Mouse (Mus musculus): ENCODE results near the gene Rftn2. TPM values are rescaled to one million over a fixed set of nuclear protein-coding genes. Genes with fewer than 3 reads are reported as not detected.

The Rftn2 gene
- total and polyA plus RNA-seq, 2 experiments from 2014 or later, result 10.4 to 11.4 TPM

DNA sequence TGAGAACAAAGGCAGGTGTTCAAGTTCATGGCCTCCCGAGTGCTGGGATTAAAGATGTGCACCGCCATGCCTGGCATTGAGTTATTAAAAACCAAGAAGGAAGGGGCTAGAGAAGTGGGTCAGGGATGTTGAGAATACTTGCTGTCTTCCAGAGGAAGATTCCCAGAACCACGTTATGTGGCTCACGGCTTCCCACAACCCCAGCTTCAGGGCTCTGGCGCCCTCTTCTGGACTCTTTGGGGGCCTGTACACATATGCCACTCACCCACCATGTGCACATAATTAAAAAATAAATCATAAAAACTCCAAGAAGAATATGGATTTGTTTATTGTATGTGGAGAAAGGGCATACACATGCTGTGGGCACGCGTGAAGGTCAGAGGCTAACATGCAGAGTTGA is 64.7 kb downstream of the Rftn2 start:
- no peaks in the 10 kb centered on the region for H3K9me3 ChIP-seq (ENCODE audit: low read length)
- no peak overlapping the region for H3K4me2 ChIP-seq (ENCODE audit: low read depth, low read length, poor library complexity, severe bottlenecking)
- H3K27me3 ChIP-seq (ENCODE audit: insufficient read depth, low read length), result no peaks in the 10 kb centered on the region
- 66% methylated on average over 7 of the region's 7 CpGs for WGBS
- ATAC-seq (ENCODE audit: low FRiP score), result no peak
- H3K27ac ChIP-seq (ENCODE audit: low read depth, low read length), result no peak overlapping the region
- no peak overlapping the region for H3K4me3 ChIP-seq (ENCODE audit: low read depth, low read length)
- TF ChIP-seq CTCF (IDR thresholded peaks at IDR 0.05), result peak; percentile 44
- 0 out of 2 replicates have a peak, but pooled peaks cover 5% of the 10 kb centered on the region for H3K36me3 ChIP-seq (ENCODE audit: insufficient read depth, low read length)
- peak; percentile 26 for DNase-seq (ENCODE audit: low spot score)
- H3K4me1 ChIP-seq (ENCODE audit: insufficient read depth, low read length), result no peaks in the 10 kb centered on the region
- no peak overlapping the region for H3K9ac ChIP-seq (replicated peaks; ENCODE audit: low read length, poor library complexity, severe bottlenecking)

DNA sequence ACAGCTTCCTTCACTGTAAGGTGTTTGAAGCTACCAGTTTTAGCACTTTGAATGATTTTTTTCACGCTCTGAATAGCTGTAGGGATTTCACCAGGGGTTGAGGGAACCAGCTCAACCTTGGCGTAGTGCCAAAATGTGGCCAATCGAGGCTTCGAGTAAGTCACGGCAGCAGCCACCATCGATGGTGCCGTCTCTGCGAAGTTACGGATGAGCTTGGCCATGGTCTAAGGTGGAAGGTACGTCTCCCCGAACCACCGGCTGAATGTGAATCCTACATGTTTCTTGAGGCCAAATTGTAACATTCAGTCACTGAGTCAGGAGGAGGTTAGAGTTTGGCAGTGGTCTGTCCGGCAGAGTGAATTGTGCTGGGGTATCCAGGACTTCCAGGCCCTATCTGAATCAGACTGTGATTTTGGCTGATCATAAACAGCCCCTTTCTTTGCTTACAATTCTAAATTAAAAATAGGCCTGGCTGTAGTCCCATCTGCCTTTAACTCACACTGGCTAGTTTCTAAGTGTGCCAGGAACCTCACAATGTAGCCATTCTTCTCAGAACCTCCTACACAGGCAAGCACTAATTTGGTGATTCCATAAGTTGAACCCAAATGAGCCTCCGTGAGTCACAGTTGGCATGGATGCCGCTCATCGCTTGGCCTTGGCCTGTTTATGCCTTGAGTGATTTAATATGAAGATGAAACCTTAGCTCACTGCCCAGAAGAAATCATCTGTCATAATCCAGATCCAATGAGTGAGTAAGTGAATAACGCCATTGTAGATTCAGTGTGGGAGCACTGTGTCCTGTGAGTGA is 65.5 kb downstream of the Rftn2 start:
- Histone ChIP-seq H3K27ac (ENCODE audit: low read depth, low read length) (no peak overlapping the region), H3K9me3 (ENCODE audit: low read length) (no peaks in the 10 kb centered on the region), H3K4me2 (ENCODE audit: low read depth, low read length, poor library complexity, severe bottlenecking) (no peak overlapping the region), H3K9ac (replicated peaks; ENCODE audit: low read length, poor library complexity, severe bottlenecking) (no peak overlapping the region), H3K4me1 (ENCODE audit: insufficient read depth, low read length) (no peaks in the 10 kb centered on the region), H3K36me3 (ENCODE audit: insufficient read depth, low read length) (peaks cover 12% of the 10 kb centered on the region; the same call in 1 of the 2 replicates), H3K4me3 (ENCODE audit: low read depth, low read length) (no peak overlapping the region), H3K27me3 (ENCODE audit: insufficient read depth, low read length) (no peaks in the 10 kb centered on the region)
- 82% methylated on average over 17 of the region's 17 CpGs for WGBS
- ATAC-seq (ENCODE audit: low FRiP score) (peak; percentile 54; the same call in 1 of the 2 replicates), DNase-seq (ENCODE audit: low spot score) (peak; percentile 76)
- TF ChIP-seq CTCF (IDR thresholded peaks at IDR 0.05), result no peak

GRCm38 (mm10) chr1:55160218-55160617 is 66.4 kb downstream of the Rftn2 start:
- H3K4me1 ChIP-seq (ENCODE audit: insufficient read depth, low read length), result no peaks in the 10 kb centered on the region
- DNase-seq (ENCODE audit: low spot score) (no peak), ATAC-seq (ENCODE audit: low FRiP score) (no peak)
- no peak overlapping the region for H3K4me3 ChIP-seq (ENCODE audit: low read depth, low read length)
- 91% methylated on average over 3 of the region's 3 CpGs for whole genome bisulfite sequencing
- no peak overlapping the region for H3K27ac ChIP-seq (ENCODE audit: low read depth, low read length)
- H3K4me2 ChIP-seq (ENCODE audit: low read depth, low read length, poor library complexity, severe bottlenecking), result no peak overlapping the region
- H3K27me3 ChIP-seq (ENCODE audit: insufficient read depth, low read length), result no peaks in the 10 kb centered on the region
- H3K9ac ChIP-seq (replicated peaks; ENCODE audit: low read length, poor library complexity, severe bottlenecking), result no peak overlapping the region
- H3K36me3 ChIP-seq (ENCODE audit: insufficient read depth, low read length), result peaks cover 12% of the 10 kb centered on the region
- TF ChIP-seq CTCF (IDR thresholded peaks at IDR 0.05), result no peak
- H3K9me3 ChIP-seq (ENCODE audit: low read length), result no peaks in the 10 kb centered on the region

- 94% methylated on average over 8 of the region's 8 CpGs for WGBS
- no peak overlapping the region for H3K9ac ChIP-seq (replicated peaks; ENCODE audit: low read length, poor library complexity, severe bottlenecking)
- H3K4me3 ChIP-seq (ENCODE audit: low read depth, low read length), result no peak overlapping the region
- DNase-seq (ENCODE audit: low spot score), result no peak
- H3K27ac ChIP-seq (ENCODE audit: low read depth, low read length), result no peak overlapping the region
- H3K27me3 ChIP-seq (ENCODE audit: insufficient read depth, low read length), result no peaks in the 10 kb centered on the region
- ATAC-seq (ENCODE audit: low FRiP score), result no peak
- no peaks in the 10 kb centered on the region for H3K4me1 ChIP-seq (ENCODE audit: insufficient read depth, low read length)
- H3K9me3 ChIP-seq (ENCODE audit: low read length), result no peaks in the 10 kb centered on the region
- no peak for TF ChIP-seq CTCF (IDR thresholded peaks at IDR 0.05)
- no peak overlapping the region for H3K4me2 ChIP-seq (ENCODE audit: low read depth, low read length, poor library complexity, severe bottlenecking)
- H3K36me3 ChIP-seq (ENCODE audit: insufficient read depth, low read length), result peaks cover 12% of the 10 kb centered on the region
Measured at GRCm38 (mm10) chr1:55158821-55159220, 67.8 kb downstream of the Rftn2 start.

GRCm38 (mm10) chr1:55158211-55158610 is 68.4 kb downstream of the Rftn2 start:
- WGBS, result 90% methylated on average over 3 of the region's 3 CpGs
- Histone ChIP-seq H3K9me3 (ENCODE audit: low read length) (no peaks in the 10 kb centered on the region), H3K4me2 (ENCODE audit: low read depth, low read length, poor library complexity, severe bottlenecking) (no peak overlapping the region), H3K9ac (replicated peaks; ENCODE audit: low read length, poor library complexity, severe bottlenecking) (no peak overlapping the region), H3K4me3 (ENCODE audit: low read depth, low read length) (no peak overlapping the region), H3K27ac (ENCODE audit: low read depth, low read length) (no peak overlapping the region), H3K27me3 (ENCODE audit: insufficient read depth, low read length) (no peaks in the 10 kb centered on the region), H3K4me1 (ENCODE audit: insufficient read depth, low read length) (no peaks in the 10 kb centered on the region), H3K36me3 (ENCODE audit: insufficient read depth, low read length) (peaks cover 12% of the 10 kb centered on the region)
- DNase-seq (ENCODE audit: low spot score), result no peak
- no peak for ATAC-seq (ENCODE audit: low FRiP score)
- TF ChIP-seq CTCF (IDR thresholded peaks at IDR 0.05), result no peak

GRCm38 (mm10) chr1:55157329-55157728 is 69.3 kb downstream of the Rftn2 start:
- DNase-seq (ENCODE audit: low spot score), result no peak
- Histone ChIP-seq H3K4me2 (ENCODE audit: low read depth, low read length, poor library complexity, severe bottlenecking) (no peak overlapping the region), H3K36me3 (ENCODE audit: insufficient read depth, low read length) (peaks cover 12% of the 10 kb centered on the region), H3K4me1 (ENCODE audit: insufficient read depth, low read length) (no peaks in the 10 kb centered on the region), H3K27ac (ENCODE audit: low read depth, low read length) (no peak overlapping the region), H3K4me3 (ENCODE audit: low read depth, low read length) (no peak overlapping the region), H3K9me3 (ENCODE audit: low read length) (no peaks in the 10 kb centered on the region), H3K9ac (replicated peaks; ENCODE audit: low read length, poor library complexity, severe bottlenecking) (no peak overlapping the region), H3K27me3 (ENCODE audit: insufficient read depth, low read length) (no peaks in the 10 kb centered on the region)
- WGBS, result 95% methylated on average over 4 of the region's 4 CpGs
- no peak for TF ChIP-seq CTCF (IDR thresholded peaks at IDR 0.05)
- no peak for ATAC-seq (ENCODE audit: low FRiP score)

All from midbrain, postnatal 0 days (tissue).